Mouse (Mus musculus) cortical plate, adult 2 months (tissue): Measurements from ENCODE around the gene Trip13. TPM values are rescaled to one million over a fixed set of nuclear protein-coding genes. Genes with fewer than 3 reads are reported as not detected.

Experiments
- H3K27ac ChIP-seq: fragments of 200-500 bp; 2 replicates; pipeline ENCODE4 v1.5.1; 2012; ENCODE audit warnings: low read length, control low read depth, inconsistent platforms; ENCODE audit not compliant: insufficient read depth
- H3K4me1 ChIP-seq: fragments of 200-500 bp; 2 replicates; pipeline ENCODE4 v1.6.1; 2011; ENCODE audit warnings: low read length; ENCODE audit not compliant: control insufficient read depth, insufficient read depth
- H3K4me3 ChIP-seq: fragments of 200-500 bp; 2 replicates; pipeline ENCODE4 v1.5.1; 2011; ENCODE audit warnings: mild to moderate bottlenecking, low read length, control low read depth; ENCODE audit not compliant: insufficient read depth
- CTCF ChIP-seq: fragments of 200-500 bp; IDR thresholded peaks from 2 replicates; pipeline ENCODE4 v1.5.1; 2011; ENCODE audit warnings: mild to moderate bottlenecking, control low read depth, low read length; ENCODE audit not compliant: insufficient read depth; ENCODE audit errors: extremely low read depth
- POLR2A ChIP-seq: fragments of 200-500 bp; IDR thresholded peaks from 2 replicates; pipeline ENCODE4 v1.6.1; 2011; ENCODE audit warnings: mild to moderate bottlenecking, low read length, control low read depth; ENCODE audit not compliant: insufficient read depth; ENCODE audit errors: extremely low read depth
- polyA plus RNA-seq: library from polyadenylated mRNA; depleted of rRNA; stranded (reverse); fragments of >200 nt; gene quantifications from 2 replicates; pipeline ENCODE4 v1.2.3, GENCODE M21; 2012

Gene Trip13
- polyA plus RNA-seq, 1 experiment = 1.1 TPM

- Histone ChIP-seq H3K4me3 (no peak overlapping the region), H3K4me1 (peaks cover 5% of the 10 kb centered on the region; the same call in 1 of the 2 replicates), H3K27ac (peak overlapping the region; percentile 45; the same call in 1 of the 2 replicates)
- no peak for TF ChIP-seq POLR2A
- TF ChIP-seq CTCF = no peak
These were observed 16.1 kb upstream of the Trip13 start for GRCm38 (mm10) chr13:73953551-73954130.

- H3K27ac ChIP-seq = no peak overlapping the region
- TF ChIP-seq CTCF = no peak
- TF ChIP-seq POLR2A = no peak
- H3K4me3 ChIP-seq = no peak overlapping the region
- peaks cover 4% of the 10 kb centered on the region; the same call in 1 of the 2 replicates for H3K4me1 ChIP-seq
These were observed 7.0 kb upstream of the Trip13 start for GRCm38 (mm10) chr13:73944606-73945005.

GRCm38 (mm10) chr13:73939101-73939500, 1.5 kb upstream of the Trip13 start:
- no peak for TF ChIP-seq CTCF
- H3K4me1 ChIP-seq = peaks cover 2% of the 10 kb centered on the region; the same call in 1 of the 2 replicates
- H3K27ac ChIP-seq = no peak overlapping the region
- no peak overlapping the region; the same call in 1 of the 2 replicates for H3K4me3 ChIP-seq

- no peak for TF ChIP-seq POLR2A
- TF ChIP-seq CTCF = no peak
- Histone ChIP-seq H3K27ac (no peak overlapping the region), H3K4me1 (peaks cover 2% of the 10 kb centered on the region; the same call in 1 of the 2 replicates), H3K4me3 (peak overlapping the region; percentile 76)
These were observed 585 bp upstream of the Trip13 start for GRCm38 (mm10) chr13:73938177-73938560.

GRCm38 (mm10) chr13:73936938-73937320, 655 bp downstream of the Trip13 start:
- peaks cover 2% of the 10 kb centered on the region; the same call in 1 of the 2 replicates for H3K4me1 ChIP-seq
- H3K27ac ChIP-seq = no peak overlapping the region
- H3K4me3 ChIP-seq = peak overlapping the region; percentile 76; the same call in 1 of the 2 replicates
- no peak for TF ChIP-seq CTCF
- TF ChIP-seq POLR2A = no peak

- TF ChIP-seq CTCF (no peak), POLR2A (no peak)
- Histone ChIP-seq H3K4me3 (no peak overlapping the region), H3K4me1 (no peaks in the 10 kb centered on the region)
These were observed 5.4 kb downstream of the Trip13 start for GRCm38 (mm10) chr13:73932201-73932600.

GRCm38 (mm10) chr13:73913066-73913465, 24.5 kb downstream of the Trip13 start:
- Histone ChIP-seq H3K4me3 (no peak overlapping the region), H3K4me1 (no peaks in the 10 kb centered on the region), H3K27ac (no peak overlapping the region)
- TF ChIP-seq CTCF (no peak), POLR2A (no peak)

More at GRCm38 (mm10) chr13:73932201-73932600, 5.4 kb downstream of the Trip13 start:
- H3K27ac ChIP-seq = no peak overlapping the region

- Histone ChIP-seq H3K4me1 (no peaks in the 10 kb centered on the region; the same call in 1 of the 2 replicates), H3K27ac (no peak overlapping the region), H3K4me3 (no peak overlapping the region)
- TF ChIP-seq POLR2A (no peak), CTCF (peak; percentile 87)
These were observed 29.7 kb downstream of the Trip13 start for GRCm38 (mm10) chr13:73907683-73908412.

GRCm38 (mm10) chr13:73907136-73907535, 30.4 kb downstream of the Trip13 start:
- Histone ChIP-seq H3K4me3 (no peak overlapping the region), H3K4me1 (no peaks in the 10 kb centered on the region; the same call in 1 of the 2 replicates), H3K27ac (no peak overlapping the region)
- no peak for TF ChIP-seq CTCF
- no peak for TF ChIP-seq POLR2A

- no peaks in the 10 kb centered on the region for H3K4me1 ChIP-seq
- no peak overlapping the region for H3K27ac ChIP-seq
- no peak overlapping the region for H3K4me3 ChIP-seq
- TF ChIP-seq CTCF (no peak), POLR2A (no peak)
These were observed 40.0 kb downstream of the Trip13 start for GRCm38 (mm10) chr13:73897561-73897960.
